In the genomic region with DNA sequence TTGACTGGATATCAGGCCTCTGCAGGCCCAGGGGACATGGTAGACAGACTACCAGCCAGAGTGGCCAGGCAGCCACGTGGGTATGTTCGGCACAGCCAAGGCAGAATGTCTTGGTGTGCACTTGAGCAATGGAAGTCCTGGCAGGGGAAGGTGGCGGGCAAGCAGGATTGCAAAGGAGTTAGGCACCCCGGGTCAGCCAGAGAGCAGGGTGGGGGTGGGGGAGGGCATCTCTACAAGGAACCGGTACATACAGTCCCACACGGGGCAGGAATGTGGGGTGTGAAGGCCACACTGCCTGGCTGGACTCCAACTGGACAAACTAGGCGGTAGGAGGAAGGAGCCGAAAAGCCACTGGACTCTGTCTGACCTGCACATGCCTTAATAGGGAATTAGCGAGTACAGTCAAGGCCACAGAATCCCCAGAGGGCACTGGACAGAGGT, we compare ENCODE assay signal across 16 mouse cellular contexts. TPM values are rescaled to one million over a fixed set of nuclear protein-coding genes. Genes with fewer than 3 reads are reported as not detected.
A peak's percentile ranks its signal among the peaks of the same experiment; 100 is the strongest.
DNase-seq lines count a peak whose midpoint lies in the region; ATAC-seq lines count a peak whose summit lies in the region.
"Had no signal": no experiment of that assay in that cellular context is flagged by ENCODE, and none has a peak within 500 bp of the region (broad histone marks: within the 10 kb centered on the region; RNA-seq: fewer than 3 reads in every experiment).

No protein-coding gene starts in this region.

- 84% methylated on average over 9 of the region's 9 CpGs for WGBS in forebrain, embryonic 10.5 days
- WGBS in forebrain, embryonic 16.5 days = 76% methylated on average over 9 of the region's 9 CpGs
- WGBS in liver, embryonic 16.5 days (ENCODE audit: insufficient replicate concordance) = 64% methylated on average over 9 of the region's 9 CpGs
- WGBS in forebrain, embryonic 15.5 days = 78% methylated on average over 9 of the region's 9 CpGs
- WGBS in forebrain, embryonic 11.5 days = 84% methylated on average over 9 of the region's 9 CpGs

- no peak overlapping the region for H3K9ac ChIP-seq in forebrain, embryonic 16.5 days (replicated peaks; ENCODE audit: low read depth, low read length)
- no peak overlapping the region for H3K9ac ChIP-seq in liver, embryonic 16.5 days (ENCODE audit: low read depth, low read length)
- H3K9ac ChIP-seq in forebrain, embryonic 15.5 days (replicated peaks) = no peak overlapping the region
- H3K9ac ChIP-seq in forebrain, embryonic 11.5 days (ENCODE audit: low read length) = no peak overlapping the region

- peaks cover 50% of the 10 kb centered on the region for H3K4me1 ChIP-seq in forebrain, embryonic 10.5 days
- peaks cover 28% of the 10 kb centered on the region for H3K4me1 ChIP-seq in forebrain, embryonic 16.5 days (replicated peaks; ENCODE audit: control insufficient read depth, insufficient read depth, low read length)
- H3K4me1 ChIP-seq in liver, embryonic 16.5 days (ENCODE audit: control insufficient read depth, low read depth, low read length) = no peaks in the 10 kb centered on the region
- peaks cover 19% of the 10 kb centered on the region for H3K4me1 ChIP-seq in forebrain, embryonic 15.5 days
- peaks cover 12% of the 10 kb centered on the region; the same call in 1 of the 2 replicates for H3K4me1 ChIP-seq in forebrain, embryonic 11.5 days (replicated peaks; ENCODE audit: control insufficient read depth, insufficient read depth, low read length)

- ATAC-seq in forebrain, embryonic 16.5 days = no peak
- peak; percentile 70 for ATAC-seq in liver, embryonic 16.5 days (ENCODE audit: low read depth)
- ATAC-seq in forebrain, embryonic 15.5 days (replicated peaks) = no peak
- ATAC-seq in forebrain, embryonic 11.5 days (replicated peaks; ENCODE audit: low FRiP score) = no peak

- H3K36me3 ChIP-seq in forebrain, embryonic 10.5 days (replicated peaks) = no peaks in the 10 kb centered on the region
- no peaks in the 10 kb centered on the region for H3K36me3 ChIP-seq in forebrain, embryonic 16.5 days (ENCODE audit: control insufficient read depth, insufficient read depth)
- H3K36me3 ChIP-seq in liver, embryonic 16.5 days (ENCODE audit: control insufficient read depth, insufficient read depth) = no peaks in the 10 kb centered on the region
- H3K36me3 ChIP-seq in forebrain, embryonic 15.5 days = no peaks in the 10 kb centered on the region
- no peaks in the 10 kb centered on the region for H3K36me3 ChIP-seq in forebrain, embryonic 11.5 days (ENCODE audit: control insufficient read depth, insufficient read depth, low read length)

- no peak for DNase-seq in forebrain, embryonic 10.5 days (ENCODE audit: extremely low spot score, low spot score)
- peak; percentile 49 for DNase-seq in urinary bladder, postnatal 14 days (ENCODE audit: low spot score)
- no peak for DNase-seq in urinary bladder, adult 2 months (ENCODE audit: low spot score)
- DNase-seq in c-Kit-positive CD71-positive TER-119-positive erythroid progenitor cells, embryonic 14.5 days (ENCODE audit: low spot score) = no peak
- DNase-seq in forebrain, embryonic 11.5 days (ENCODE audit: low spot score) = no peak
- DNase-seq: cerebellum, adult 9-11 months had no signal

- no peak overlapping the region for H3K4me3 ChIP-seq in forebrain, embryonic 10.5 days
- no peak overlapping the region for H3K4me3 ChIP-seq in forebrain, embryonic 16.5 days (replicated peaks; ENCODE audit: low read length)
- no peak overlapping the region for H3K4me3 ChIP-seq in liver, embryonic 16.5 days (ENCODE audit: low read depth, low read length)
- H3K4me3 ChIP-seq in forebrain, embryonic 15.5 days = no peak overlapping the region
- H3K4me3 ChIP-seq in forebrain, embryonic 11.5 days (ENCODE audit: low read depth, low read length) = no peak overlapping the region

- no peaks in the 10 kb centered on the region for H3K9me3 ChIP-seq in forebrain, embryonic 10.5 days
- H3K9me3 ChIP-seq in forebrain, embryonic 16.5 days (ENCODE audit: control insufficient read depth, low read length) = no peaks in the 10 kb centered on the region
- H3K9me3 ChIP-seq in liver, embryonic 16.5 days (replicated peaks; ENCODE audit: control insufficient read depth, low read length) = no peaks in the 10 kb centered on the region
- H3K9me3 ChIP-seq in forebrain, embryonic 15.5 days = no peaks in the 10 kb centered on the region
- H3K9me3 ChIP-seq in forebrain, embryonic 11.5 days (ENCODE audit: control insufficient read depth, low read length) = no peaks in the 10 kb centered on the region

- peaks cover 74% of the 10 kb centered on the region for H3K27me3 ChIP-seq in forebrain, embryonic 10.5 days (ENCODE audit: poor library complexity, severe bottlenecking)
- H3K27me3 ChIP-seq in forebrain, embryonic 16.5 days (replicated peaks; ENCODE audit: control insufficient read depth, insufficient read depth, low read length) = peaks cover 31% of the 10 kb centered on the region
- H3K27me3 ChIP-seq in liver, embryonic 16.5 days (ENCODE audit: control insufficient read depth, insufficient read depth, low read depth, low read length) = peaks cover 22% of the 10 kb centered on the region
- H3K27me3 ChIP-seq in forebrain, embryonic 15.5 days = peaks cover 33% of the 10 kb centered on the region
- peaks cover 31% of the 10 kb centered on the region for H3K27me3 ChIP-seq in forebrain, embryonic 11.5 days (ENCODE audit: control insufficient read depth, insufficient read depth, low read length)

- no peak overlapping the region for H3K4me2 ChIP-seq in forebrain, embryonic 16.5 days (ENCODE audit: low read length)
- no peak overlapping the region for H3K4me2 ChIP-seq in liver, embryonic 16.5 days (ENCODE audit: low read depth, low read length)
- no peak overlapping the region for H3K4me2 ChIP-seq in forebrain, embryonic 15.5 days (replicated peaks)
- no peak overlapping the region for H3K4me2 ChIP-seq in forebrain, embryonic 11.5 days (ENCODE audit: low read depth, low read length, severe bottlenecking)
- H3K4me2 ChIP-seq: midbrain, embryonic 11.5 days had no signal

- H3K27ac ChIP-seq in forebrain, embryonic 10.5 days = peak overlapping the region; percentile 74
- H3K27ac ChIP-seq in forebrain, embryonic 16.5 days (ENCODE audit: low read length) = no peak overlapping the region
- H3K27ac ChIP-seq in liver, embryonic 16.5 days (ENCODE audit: low read length) = no peak overlapping the region
- H3K27ac ChIP-seq in forebrain, embryonic 15.5 days (replicated peaks) = no peak overlapping the region
- no peak overlapping the region for H3K27ac ChIP-seq in forebrain, embryonic 11.5 days (ENCODE audit: low read depth, low read length)

RNA-seq across cellular contexts. Expression of gene Slc25a48, which starts 3.8 kb away (rescaled TPM):
- polyA plus RNA-seq in forebrain, embryonic 10.5 days (2016; fragmentation: Nextera tagmentation; extraction: Ambion mirVana) = not detected in 2 replicates
- not detected in 2 replicates for polyA plus RNA-seq in forebrain, embryonic 16.5 days (2015; fragmentation: Nextera tagmentation; extraction: Ambion mirVana)
- 14.9 and 17.7 TPM in 2 replicates for polyA plus RNA-seq in urinary bladder, adult 2 months (2012; rRNA removed)
- polyA plus RNA-seq in liver, embryonic 16.5 days (2015; fragmentation: Nextera tagmentation; extraction: Ambion mirVana) = 1.0 and 1.2 TPM in 2 replicates
- polyA plus RNA-seq in forebrain, embryonic 15.5 days (2015; fragmentation: Nextera tagmentation; extraction: Ambion mirVana) = not detected in 2 replicates
- polyA plus RNA-seq in forebrain, embryonic 11.5 days (2014; fragmentation: Nextera tagmentation; extraction: Ambion mirVana) = not detected in 2 replicates
- polyA plus RNA-seq: heart, embryonic 14.5 days; limb, embryonic 11.5 days; midbrain, embryonic 11.5 days; neural tube, embryonic 14.5 days had no signal

RNA-seq across cellular contexts. Expression of gene Gm3045, which starts 7.9 kb away (rescaled TPM):
- not detected in 2 replicates for polyA plus RNA-seq in forebrain, embryonic 10.5 days (2016; fragmentation: Nextera tagmentation; extraction: Ambion mirVana)
- not detected in 2 replicates for polyA plus RNA-seq in forebrain, embryonic 16.5 days (2015; fragmentation: Nextera tagmentation; extraction: Ambion mirVana)
- polyA plus RNA-seq in urinary bladder, adult 2 months (2012; rRNA removed) = 0.07 and 0.13 TPM in 2 replicates
- not detected in 2 replicates for polyA plus RNA-seq in liver, embryonic 16.5 days (2015; fragmentation: Nextera tagmentation; extraction: Ambion mirVana)
- not detected in 2 replicates for polyA plus RNA-seq in forebrain, embryonic 15.5 days (2015; fragmentation: Nextera tagmentation; extraction: Ambion mirVana)
- polyA plus RNA-seq in forebrain, embryonic 11.5 days (2014; fragmentation: Nextera tagmentation; extraction: Ambion mirVana) = not detected in 2 replicates
- polyA plus RNA-seq: embryonic facial prominence, embryonic 14.5 days; heart, embryonic 14.5 days; large intestine, adult 2 months; limb, embryonic 11.5 days; midbrain, embryonic 11.5 days; neural tube, embryonic 14.5 days; small intestine, adult 2 months had no signal

RNA-seq across cellular contexts. Expression of gene Il9, which starts 47.7 kb away (rescaled TPM):
- not detected in 2 replicates for polyA plus RNA-seq in forebrain, embryonic 10.5 days (2016; fragmentation: Nextera tagmentation; extraction: Ambion mirVana)
- not detected in 2 replicates for polyA plus RNA-seq in forebrain, embryonic 16.5 days (2015; fragmentation: Nextera tagmentation; extraction: Ambion mirVana)
- polyA plus RNA-seq in urinary bladder, adult 2 months (2012; rRNA removed) = not detected in 2 replicates
- polyA plus RNA-seq in liver, embryonic 16.5 days (2015; fragmentation: Nextera tagmentation; extraction: Ambion mirVana) = not detected in 2 replicates
- polyA plus RNA-seq in forebrain, embryonic 15.5 days (2015; fragmentation: Nextera tagmentation; extraction: Ambion mirVana) = not detected in 2 replicates
- polyA plus RNA-seq in forebrain, embryonic 11.5 days (2014; fragmentation: Nextera tagmentation; extraction: Ambion mirVana) = not detected in 2 replicates
- polyA plus RNA-seq: embryonic facial prominence, embryonic 14.5 days; heart, embryonic 14.5 days; large intestine, adult 2 months; limb, embryonic 11.5 days; midbrain, embryonic 11.5 days; neural tube, embryonic 14.5 days; small intestine, adult 2 months had no signal
